Mouse (Mus musculus) heart, adult 18-20 months (tissue): ENCODE data around the gene Ate1. TPM values are rescaled to one million over a fixed set of nuclear protein-coding genes. Genes with fewer than 3 reads are reported as not detected.
A peak's percentile ranks its signal among the peaks of the same experiment; 100 is the strongest.
"Not testable (repeated sequence)": the region's sequence is repeated elsewhere in the genome, so short reads cannot be mapped to it uniquely, and the experiment has no call there.

ENCODE experiments used
- DNase-seq, 2 experiments: peaks; one replicate each; pipeline ENCODE4 v3.0.0; 2021 to 2022; ENCODE audit warnings: mixed read lengths in 1 of 2
- long read RNA-seq, 2 experiments: library from polyadenylated mRNA; stranded (forward); transcript quantifications; one replicate each; pipeline ENCODE4 v2.0.0; 2021
- total RNA-seq, 2 experiments: library from RNA; stranded (reverse); gene quantifications; 2 replicates each; pipeline ENCODE4 v1.2.3; 2021

Gene Ate1
- total RNA-seq = 10 to 100 TPM; 37.6 to 38.3 TPM
- long read RNA-seq, experiment 1, full-length matches to known transcripts = 6 of 16 reads
- long read RNA-seq, experiment 1, partial matches to known transcripts = 0 of 16 reads
- long read RNA-seq, experiment 1, other reads (novel, unspliced or antisense) = 10 of 16 reads
- long read RNA-seq, experiment 2, full-length matches to known transcripts = 3 of 6 reads
- long read RNA-seq, experiment 2, partial matches to known transcripts = 1 of 6 reads
- long read RNA-seq, experiment 2, other reads (novel, unspliced or antisense) = 2 of 6 reads

DNA sequence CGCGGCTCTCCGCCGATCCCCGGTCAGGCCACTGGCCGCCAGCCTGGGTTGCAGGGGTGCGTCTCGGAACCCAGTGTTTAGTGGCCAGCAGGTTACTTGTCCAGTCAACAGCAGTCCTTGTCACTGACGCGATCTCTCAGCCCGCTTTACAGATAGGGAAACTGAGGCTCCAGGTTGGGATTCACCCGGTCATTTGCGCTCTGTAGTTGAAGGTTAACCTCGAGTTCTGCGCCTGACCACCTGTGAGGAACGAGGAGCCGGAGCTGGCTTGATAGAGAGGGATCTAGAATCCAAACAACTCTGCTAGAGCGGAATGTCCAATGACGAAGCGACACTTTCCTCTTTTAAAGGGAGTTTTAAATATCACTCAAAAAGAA is at the start of gene Ate1:
Gene Ate1 (minus strand): TSS at position 321 of the 377 bp plus-strand sequence.
- DNase-seq = no peak

DNA sequence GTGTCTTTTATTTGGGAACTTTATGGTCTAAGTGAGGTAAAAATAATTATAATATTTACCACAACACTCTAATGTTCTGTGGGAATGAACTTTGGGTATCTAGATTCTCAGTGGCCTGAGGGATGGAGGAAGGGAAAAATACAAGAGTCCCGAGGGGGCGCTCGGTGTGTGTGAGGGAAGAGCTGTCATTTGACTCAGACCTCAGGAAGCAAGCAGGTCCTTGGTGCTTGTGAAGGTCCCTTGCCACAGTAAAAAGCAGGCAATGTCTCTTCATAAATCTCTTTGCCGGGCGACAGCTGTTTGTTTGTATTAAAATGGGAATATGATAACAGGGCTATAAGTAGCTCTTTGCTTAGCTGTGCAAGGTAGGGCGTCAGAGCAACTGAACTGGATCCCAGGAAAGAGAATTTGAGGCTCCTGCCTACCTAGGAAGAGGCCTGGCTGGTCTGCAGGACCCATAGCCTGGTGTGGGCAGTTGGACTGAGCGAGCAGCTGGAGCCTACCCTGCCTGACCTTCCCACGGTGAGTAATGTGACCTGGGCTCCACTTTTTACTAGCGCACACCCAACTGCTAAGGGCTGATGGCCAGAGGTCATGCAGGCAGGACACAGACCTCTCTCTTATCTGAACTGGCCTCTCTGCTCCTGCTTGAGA is 48.7 kb upstream of the Ate1 start:
- peak; percentile 48 to 65 for DNase-seq

GRCm38 (mm10) chr7:130564596-130564995 is 44.4 kb upstream of the Ate1 start:
- DNase-seq = peak in 1 of 2 experiments; percentile 15

- DNase-seq = peak in 1 of 2 experiments; percentile 12
Observed at GRCm38 (mm10) chr7:130563880-130564279, 43.7 kb upstream of the Ate1 start.

DNA sequence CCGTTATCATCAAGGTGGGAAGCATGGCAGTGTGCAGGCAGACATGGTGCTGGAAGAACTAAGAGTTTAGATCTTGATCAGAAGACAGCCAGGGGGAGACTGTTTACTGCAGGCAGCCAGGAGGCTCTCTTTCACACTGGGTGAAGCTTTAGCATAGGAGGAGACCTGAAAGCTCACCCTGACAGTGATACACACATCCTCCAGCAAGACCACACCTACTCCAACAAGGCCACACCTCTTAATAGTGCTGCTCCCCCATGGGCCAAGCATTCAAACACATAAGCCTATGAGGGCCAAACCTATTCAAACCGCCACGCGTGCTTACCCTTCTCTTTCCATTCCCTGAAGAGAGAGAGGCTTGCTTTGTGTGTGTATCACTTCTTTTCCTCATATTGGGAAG is 43.1 kb upstream of the Ate1 start:
- peak in 1 of 2 experiments; percentile 6 for DNase-seq

- DNase-seq = no peak
Observed at GRCm38 (mm10) chr7:130560933-130561332, 40.8 kb upstream of the Ate1 start.

DNA sequence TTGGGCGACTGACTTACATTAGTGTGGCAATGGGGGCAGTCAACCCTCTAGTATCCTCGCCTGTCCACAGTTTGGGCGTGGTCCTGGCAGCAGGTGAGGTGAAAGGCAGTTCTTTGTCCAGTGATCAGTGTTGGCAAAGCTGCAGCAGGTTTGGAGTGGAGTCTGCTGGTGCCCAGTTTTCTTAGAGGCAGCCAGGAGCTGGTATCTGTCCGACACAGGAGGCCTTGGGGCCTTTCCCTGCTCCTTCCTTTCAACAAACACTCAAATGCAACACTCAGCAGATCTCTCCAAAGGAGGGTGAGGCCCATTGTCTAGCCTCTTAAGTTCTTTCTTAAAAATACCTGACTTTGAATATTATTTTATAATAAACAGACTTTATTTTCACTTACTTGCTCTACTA is 38.4 kb upstream of the Ate1 start:
- peak in 1 of 2 experiments; percentile 8 for DNase-seq

DNA sequence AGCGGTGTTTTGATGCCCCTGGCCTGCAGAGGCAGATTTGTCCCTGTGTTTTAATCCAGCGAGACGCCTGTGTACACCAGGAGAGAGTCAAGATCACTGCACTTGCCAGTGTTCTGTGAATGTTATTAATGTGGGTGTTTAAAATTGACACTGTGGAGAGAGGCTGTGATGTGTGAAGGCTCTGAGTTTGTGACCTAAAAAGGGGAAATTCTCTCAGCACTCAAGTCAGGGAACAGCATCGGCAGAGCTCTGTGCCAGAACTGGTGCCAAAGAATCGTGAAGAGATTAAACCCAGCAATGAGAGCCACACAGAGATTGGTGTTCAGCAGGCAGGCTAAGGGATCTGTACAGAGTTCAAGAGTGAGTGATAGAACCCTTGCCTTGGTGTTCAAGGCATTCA is 35.4 kb upstream of the Ate1 start:
- DNase-seq = peak in 1 of 2 experiments; percentile 31

- DNase-seq = no peak
Observed at GRCm38 (mm10) chr7:130553321-130553720, 33.2 kb upstream of the Ate1 start.

DNA sequence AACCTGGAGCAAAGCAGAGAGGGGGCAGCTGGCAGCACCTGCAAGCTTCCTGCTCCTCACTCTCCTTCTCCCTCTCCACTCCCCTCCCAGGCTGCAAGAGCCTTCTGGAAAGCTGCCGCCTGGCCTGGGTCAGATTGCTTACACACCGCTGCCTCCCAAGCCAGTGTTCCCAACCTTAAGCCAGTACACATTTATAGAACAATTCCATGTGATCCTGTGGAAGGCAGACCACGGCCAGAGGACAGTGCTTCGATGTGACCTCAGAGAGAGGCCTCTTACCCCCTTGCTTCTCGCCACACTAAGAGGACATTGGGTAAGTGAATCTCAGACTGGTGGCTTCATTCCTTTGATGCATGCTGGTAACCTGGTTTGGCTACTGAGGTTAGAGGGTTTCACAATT is 32.6 kb upstream of the Ate1 start:
- peak; percentile 75 to 84 for DNase-seq

- DNase-seq = no peak
Observed at GRCm38 (mm10) chr7:130547635-130548175, 27.5 kb upstream of the Ate1 start.

- DNase-seq = peak; percentile 93 to 96
Observed at GRCm38 (mm10) chr7:130546791-130547484, 26.8 kb upstream of the Ate1 start.

DNA sequence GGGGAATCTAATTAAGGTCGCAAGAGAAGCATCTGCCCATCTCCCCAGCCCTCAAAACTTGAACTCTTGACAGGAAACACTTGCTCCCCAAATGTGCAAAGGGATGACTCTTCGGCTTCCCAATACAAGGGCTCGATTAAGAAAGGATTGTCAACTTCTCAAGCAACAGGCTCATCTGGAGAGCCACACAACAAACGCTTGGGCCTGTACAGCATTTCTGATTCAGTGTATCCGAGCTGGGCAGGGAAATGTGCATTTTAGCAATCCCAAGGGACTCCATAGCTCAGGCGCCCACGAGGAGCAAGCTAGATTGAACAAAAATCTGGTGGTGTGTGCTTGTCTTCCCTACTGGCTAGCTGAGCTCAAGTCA is 26.2 kb upstream of the Ate1 start:
- no peak for DNase-seq

DNA sequence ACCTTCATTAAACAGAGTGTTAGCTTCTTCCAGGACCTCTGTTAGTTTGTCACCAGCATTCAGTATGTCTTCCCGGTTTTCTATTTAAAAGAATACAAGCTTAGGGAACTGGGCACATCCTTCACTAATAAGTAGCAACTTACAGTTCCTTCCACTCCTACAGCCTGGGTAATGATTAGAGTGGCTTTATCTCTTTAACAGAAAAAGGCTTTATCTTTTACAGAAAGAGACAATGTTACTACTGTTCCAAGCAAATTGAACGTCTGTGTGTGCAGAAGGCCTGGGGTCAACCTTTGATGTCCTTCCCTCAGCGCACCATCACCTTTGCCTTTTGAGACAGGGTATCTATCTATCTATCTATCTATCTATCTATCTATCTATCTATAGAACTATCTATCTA is 25.7 kb upstream of the Ate1 start:
- DNase-seq = no peak

DNA sequence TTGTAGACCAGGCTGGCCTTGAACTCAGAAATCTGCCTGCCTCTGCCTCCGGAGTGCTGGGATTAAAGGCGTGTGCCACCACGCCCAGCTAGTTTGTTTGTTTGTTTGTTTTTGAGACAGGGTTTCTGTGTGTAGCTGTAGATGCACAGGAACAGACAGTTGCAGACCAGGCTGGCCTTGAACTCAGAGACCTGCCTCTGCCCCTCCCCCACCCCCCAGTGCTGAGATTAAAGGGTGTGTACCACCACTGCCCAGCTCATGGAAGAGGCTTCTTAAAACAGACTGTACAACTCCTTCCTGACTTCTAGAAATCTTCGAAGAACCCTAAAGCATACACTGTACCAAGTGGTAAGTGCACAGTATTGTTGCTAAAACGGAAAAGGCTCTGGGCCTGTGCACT is 25.2 kb upstream of the Ate1 start:
- no peak for DNase-seq

DNA sequence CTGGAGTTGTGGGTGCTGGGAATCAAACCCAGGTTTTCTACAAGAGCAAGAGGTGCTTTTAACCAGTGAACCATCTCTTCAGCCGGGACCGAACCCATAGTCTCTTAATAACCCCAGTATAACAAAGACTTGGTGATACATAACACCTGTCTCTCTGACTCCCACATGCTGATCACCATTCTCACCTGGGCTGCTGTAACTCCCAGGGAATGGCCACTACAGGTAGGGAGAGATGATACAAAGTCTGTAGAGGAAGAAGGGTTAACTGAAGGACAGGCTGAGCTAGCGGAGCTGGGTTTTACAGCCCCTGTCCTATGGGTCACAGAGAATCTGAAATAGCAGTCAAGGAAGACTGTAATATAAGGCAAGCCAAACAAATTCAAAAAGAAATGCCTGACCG is 23.0 kb upstream of the Ate1 start:
- DNase-seq = no peak

DNA sequence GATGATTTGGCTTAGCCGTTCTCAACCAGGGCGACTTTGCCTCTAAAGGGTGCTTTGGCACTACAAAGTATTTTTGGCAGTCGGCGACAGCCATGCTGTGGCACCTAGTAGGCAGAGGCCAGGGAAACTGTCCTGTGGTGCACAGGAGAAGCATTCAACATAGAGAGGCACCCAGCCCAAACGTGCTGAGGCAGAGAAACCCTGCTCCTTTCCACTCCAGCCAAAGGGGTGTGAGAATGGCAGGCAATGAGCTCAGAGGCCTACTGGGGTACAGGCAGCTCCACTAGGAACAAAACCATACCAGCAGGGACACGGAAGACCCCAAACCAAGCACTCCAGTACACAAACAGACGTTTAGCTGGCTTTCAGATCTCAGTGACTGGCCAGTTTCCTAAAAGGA is 20.0 kb upstream of the Ate1 start:
- no peak for DNase-seq

- DNase-seq = no peak
Observed at GRCm38 (mm10) chr7:130537068-130537467, 16.9 kb upstream of the Ate1 start.

DNA sequence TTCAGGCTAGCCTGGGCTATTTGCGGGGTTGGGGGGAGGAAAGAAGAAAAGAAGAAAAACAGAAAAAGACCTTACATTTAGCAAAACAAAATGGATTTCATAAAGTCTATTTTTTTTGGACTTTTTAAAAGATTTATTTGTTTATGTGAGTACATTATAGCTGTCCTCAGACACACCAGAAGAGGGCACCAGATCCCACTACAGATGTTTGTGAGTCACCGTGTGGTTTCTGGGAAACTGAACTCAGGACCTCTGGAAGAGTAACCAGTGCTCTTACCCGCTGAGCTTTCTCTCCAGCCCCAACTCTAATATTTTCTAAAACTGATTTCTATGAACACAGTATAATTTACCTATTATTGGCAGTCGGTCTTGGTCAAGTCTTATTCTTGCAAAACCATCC is 15.0 kb upstream of the Ate1 start:
- no peak for DNase-seq

DNA sequence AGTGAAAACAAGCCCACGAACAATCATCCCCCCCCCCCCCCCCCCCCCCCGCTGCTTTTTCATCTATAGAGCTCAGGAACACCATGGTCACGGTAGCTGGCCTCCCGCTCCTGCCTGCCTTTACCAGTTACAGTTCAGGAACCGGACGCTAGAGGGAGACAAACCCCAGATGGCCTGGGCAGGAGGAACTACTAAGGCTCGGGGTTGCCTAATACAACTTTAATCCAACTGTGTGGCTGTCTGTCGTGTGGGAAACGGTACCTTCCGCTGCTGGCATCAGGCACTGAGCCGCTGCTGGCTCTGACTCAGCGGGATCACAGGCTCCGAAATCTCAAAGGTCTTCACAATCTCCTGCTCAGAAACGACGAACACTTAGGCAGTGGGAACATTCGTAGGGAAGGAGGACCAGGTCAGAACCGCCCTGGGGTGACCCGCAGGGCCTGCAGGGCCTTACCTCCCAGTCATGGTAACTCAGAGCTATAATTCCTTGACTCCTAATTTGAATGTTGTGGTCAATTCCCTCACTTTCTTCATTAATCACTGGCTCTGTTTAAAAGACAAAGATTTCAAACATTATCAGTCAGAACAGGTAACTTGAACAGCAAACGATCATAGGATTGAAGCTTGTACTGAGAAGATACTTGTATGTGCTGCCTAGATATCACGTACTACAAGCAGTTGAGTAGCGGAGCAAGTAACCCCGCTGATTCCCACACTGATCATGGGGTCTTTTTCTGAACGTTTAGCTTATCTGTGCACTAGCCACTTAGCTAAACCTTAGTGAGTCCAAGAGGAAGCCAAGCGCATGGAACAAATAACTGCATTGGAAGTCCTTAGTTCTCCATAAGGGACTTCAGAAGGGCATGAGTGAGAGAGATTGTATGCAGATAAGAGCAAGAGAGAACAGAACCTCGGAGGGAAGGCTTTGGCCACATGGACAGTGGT is 13.4 kb upstream of the Ate1 start:
- peak; percentile 89 to 97 for DNase-seq

DNA sequence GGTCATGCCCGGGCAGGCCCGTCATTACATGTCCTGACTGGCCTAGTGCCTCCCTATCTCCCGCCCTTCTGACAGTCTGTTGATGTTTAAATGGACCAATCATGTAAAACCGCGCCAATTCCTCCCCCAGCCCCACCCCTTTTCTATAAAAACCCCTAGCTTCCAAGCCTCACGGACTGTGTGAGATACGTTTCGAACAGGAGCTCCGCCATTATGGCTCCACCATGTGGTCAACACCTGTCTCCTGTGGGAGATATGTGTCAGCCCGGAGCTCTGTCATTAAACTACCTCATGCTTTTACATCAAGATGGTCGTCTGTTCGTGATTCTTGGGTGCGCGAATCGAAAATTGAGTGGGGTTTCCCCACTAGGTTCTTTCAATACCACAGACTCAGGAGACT is 11.0 kb upstream of the Ate1 start:
- DNase-seq = not testable (repeated sequence)

GRCm38 (mm10) chr7:130527306-130527705 is 7.1 kb upstream of the Ate1 start:
- DNase-seq = no peak
